Mouse (Mus musculus) T-helper 2 cell (primary cell): ENCODE results near the gene Dctn5.
"Not testable (repeated sequence)": the region's sequence is repeated elsewhere in the genome, so short reads cannot be mapped to it uniquely, and the experiment has no call there.

Source experiments
- in situ Hi-C: fragments of 300-600 bp; cut with MboI, MseI; formaldehyde crosslinking; loops from one replicate; pipeline ENCODE4 v1.15.1; 2025; ENCODE audit warnings: high pct_unique_total_duplicates

Dctn5 gene

DNA sequence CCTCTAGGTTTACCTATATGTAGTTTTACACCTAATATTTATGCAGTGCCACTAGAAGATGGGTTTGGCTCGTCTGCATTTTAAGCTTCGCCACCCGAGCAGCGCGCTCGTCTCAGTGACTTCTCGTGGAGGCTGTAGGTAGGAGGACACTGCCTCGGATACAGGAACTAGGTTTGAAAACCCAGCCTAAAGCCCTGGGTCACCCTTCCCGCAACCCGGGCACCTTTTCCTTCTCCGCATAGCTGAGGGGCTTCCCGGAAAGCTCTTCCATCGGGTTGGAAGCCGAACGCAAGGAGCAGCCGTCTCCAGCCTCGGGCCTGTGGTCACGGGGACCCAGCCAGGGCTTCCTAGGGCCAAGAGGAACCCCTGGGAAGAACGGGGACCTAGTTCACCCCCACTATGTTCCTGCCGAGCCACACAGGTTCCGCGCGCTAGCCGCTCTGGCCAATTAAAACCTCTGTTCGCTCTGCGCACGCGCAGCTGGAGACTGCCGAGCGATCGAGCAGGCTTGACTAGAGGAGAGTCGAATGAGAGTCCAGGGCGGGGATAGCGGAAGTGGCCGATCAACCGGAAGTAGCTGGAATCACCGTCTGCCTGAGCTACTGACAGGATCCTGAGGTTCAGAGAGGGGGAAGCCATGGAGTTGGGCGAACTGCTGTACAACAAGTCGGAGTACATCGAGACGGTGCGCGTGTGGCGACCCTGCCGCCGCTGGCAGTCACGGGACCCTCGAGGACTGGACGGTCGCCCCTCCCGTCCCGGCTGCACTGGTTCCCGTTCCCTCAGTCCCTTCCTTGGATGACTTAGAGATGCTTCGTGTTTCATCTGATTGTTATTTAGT lies at the start of gene Dctn5, which contains the start of gene Palb2:
Gene Dctn5, plus strand, starts transcription at position 545 of the 841 bp plus-strand sequence.
Gene Palb2, minus strand, starts transcription at position 489 of the 841 bp plus-strand sequence.
- in situ Hi-C loops, result loop anchor here (25.0 kb wide), 1 partner anchor 1055 kb away; no protein-coding TSS in a partner anchor

DNA sequence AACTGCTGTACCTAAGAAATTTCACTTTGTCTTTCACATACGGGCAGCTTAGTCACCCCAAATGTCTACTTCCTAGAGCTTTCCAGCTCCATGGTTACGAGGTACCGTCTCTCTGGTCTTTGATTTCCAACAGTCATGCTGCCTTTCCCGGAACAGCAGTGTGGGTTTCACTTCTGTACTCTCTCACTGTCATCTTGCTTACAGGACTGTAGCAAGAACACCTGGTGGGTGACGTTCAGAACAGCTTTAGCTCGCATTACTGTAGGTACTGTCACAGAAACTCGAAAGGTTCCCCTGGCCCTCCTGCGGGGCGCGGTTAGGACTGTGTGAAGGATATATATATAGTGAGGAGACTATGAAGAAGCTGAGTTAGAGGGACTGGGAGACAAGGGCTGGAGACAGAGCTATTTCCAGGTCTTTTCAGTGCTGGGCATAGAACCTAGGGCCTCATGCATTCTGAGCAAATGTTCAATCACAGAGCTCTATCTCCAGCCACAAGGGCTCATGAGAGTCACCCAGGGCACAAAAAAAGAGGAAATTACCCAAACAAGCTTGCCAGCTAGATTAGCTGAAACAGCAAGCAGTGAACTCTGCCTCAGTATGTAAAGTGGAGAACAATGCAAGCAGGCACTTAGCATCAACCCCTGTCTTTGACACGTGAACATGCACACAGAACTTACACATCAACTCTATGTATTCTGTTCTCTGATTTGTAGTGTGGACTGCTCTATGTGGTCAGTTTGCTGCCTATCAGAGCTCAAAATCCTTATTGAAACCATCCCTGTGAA lies 45.5 kb upstream of the Dctn5 start:
- in situ Hi-C loops, result loop anchor here (5.0 kb wide), 1 partner anchor 100 kb away; no protein-coding TSS in a partner anchor

- in situ Hi-C loops, result loop anchor here (10.0 kb wide), 1 partner anchor 900 kb away; no protein-coding TSS in a partner anchor
Observed at GRCm38 (mm10) chr7:122094564-122095330, 38.1 kb upstream of the Dctn5 start.

- in situ Hi-C loops, result loop anchor here (10.0 kb wide), 1 partner anchor 897 kb away; no protein-coding TSS in a partner anchor
Observed at GRCm38 (mm10) chr7:122098009-122098408, 34.8 kb upstream of the Dctn5 start.

GRCm38 (mm10) chr7:122099222-122099621 lies 33.6 kb upstream of the Dctn5 start:
- in situ Hi-C loops, result loop anchor here (10.0 kb wide), 1 partner anchor 896 kb away; no protein-coding TSS in a partner anchor

DNA sequence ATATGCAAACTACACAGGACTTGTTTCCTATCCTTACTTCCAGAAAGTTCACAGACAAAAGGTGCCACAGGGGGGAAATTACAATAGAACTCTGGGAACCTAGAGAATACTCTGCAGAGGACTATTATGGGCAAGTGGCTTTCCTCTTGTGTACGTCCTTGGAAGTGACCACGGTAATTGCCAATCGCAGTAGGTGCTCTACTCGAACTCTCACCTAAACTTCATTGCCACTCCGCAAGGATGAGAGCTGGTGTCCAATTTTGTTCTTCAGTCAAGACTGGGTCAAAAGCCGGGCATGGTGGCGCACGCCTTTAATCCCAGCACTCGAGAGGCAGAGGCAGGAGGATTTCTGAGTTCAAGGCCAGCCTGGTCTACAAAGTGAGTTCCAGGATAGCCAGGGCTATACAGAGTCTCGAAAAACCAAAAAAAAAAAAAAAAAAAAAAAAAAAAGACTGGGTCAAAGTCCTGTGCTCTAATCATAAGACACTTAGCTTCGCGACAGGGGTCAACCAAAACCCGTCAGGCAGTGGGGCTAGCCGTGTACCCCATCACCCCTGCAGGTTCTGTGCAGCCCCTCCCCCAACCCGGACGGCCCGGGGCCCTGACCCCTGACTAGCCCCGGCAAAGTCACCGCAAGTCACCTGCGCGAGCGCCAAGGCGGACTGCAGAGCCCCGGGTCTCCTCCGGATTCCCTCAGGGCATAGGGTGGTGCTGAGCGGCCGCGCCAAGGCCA lies 31.7 kb upstream of the Dctn5 start:
- in situ Hi-C loops, result not testable (repeated sequence)

DNA sequence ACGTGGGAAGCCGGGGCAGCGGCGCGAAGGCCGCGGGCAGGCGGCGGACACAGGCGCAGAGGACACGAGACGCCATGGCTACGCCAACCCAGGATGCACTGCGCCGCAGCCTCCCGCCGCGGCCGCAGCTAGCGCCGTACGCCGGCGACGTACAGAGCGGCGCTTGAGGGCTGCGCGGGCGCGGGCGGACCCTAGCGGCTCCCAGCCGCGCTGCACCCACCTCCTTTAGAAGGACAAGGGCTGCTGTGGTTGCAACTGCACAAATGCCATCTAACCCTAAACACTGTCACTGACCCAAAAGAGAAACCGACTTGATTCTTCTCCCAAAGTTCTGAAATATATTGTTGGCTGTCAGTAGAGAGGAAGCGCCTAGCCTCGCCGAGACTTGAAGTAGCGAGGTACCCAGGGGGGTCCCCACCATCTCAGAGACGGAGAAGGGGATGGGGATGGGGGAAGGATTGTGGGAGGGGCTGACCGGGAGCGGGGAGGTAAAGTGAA lies 31.0 kb upstream of the Dctn5 start, which contains the start of gene Ndufab1:
Gene Ndufab1, minus strand, starts transcription at position 140 of the 498 bp plus-strand sequence.
- in situ Hi-C loops, result no loop called here

DNA sequence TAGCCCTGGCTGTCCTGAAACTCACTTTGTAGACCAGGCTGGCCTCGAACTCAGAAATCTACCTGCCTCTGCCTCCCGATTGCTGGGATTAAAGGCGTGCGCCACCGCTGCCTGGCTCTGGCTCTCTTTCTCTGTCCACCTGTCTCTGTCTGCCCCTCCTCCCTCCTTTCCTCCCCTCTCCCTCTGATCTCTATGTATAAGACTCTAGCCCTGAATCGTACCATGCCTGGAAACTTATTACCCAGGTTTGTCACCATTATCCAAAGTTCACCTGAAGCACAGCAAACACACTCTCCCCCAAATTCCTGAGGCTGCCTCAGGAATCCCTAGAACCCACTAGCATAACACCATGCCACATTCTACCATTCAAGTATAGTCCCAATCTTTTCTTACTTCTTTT lies 24.6 kb upstream of the Dctn5 start:
- in situ Hi-C loops, result no loop called here

GRCm38 (mm10) chr7:122123518-122123917 lies 9.3 kb upstream of the Dctn5 start:
- in situ Hi-C loops, result no loop called here

DNA sequence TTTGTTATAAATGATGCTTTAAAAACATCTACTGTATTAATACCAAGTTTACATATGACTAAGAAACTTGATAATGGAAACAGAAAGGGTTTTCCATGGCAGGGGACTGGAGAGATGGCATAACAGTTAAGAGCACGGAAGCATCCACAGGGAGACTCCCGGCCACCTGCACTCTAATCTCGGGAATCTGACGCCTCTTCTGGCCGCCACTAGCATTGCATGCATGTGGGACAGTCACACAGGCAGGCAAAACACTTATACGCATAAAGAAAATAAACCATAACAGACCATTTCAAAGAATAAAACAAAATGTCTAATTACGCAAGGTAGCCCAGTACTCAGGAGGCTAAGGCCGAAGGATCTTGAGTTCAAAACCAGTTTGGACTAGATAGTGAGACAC lies 7.2 kb upstream of the Dctn5 start:
- in situ Hi-C loops, result loop anchor here (25.0 kb wide), 1 partner anchor 1062 kb away; no protein-coding TSS in a partner anchor

DNA sequence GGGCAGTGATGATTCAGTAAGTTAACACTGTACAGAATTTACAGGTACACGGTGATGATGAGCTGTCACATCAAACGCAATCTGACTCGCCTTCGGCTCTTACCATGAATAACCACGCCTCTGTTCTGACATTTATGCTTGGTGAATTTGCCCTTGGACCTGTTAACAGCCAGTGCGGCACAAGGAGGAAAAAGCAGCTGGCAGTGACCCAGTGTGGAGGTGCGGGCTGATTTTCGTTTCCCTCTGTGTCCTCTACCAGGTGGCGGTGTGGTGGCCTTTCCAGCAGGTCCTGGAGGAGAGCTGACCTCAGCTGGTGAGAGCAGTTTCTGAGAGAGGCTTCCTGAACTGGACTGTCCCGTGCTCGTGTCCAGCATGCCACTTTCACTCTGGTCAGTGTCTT lies 5.9 kb upstream of the Dctn5 start:
- in situ Hi-C loops, result loop anchor here (25.0 kb wide), 1 partner anchor 1060 kb away; no protein-coding TSS in a partner anchor

DNA sequence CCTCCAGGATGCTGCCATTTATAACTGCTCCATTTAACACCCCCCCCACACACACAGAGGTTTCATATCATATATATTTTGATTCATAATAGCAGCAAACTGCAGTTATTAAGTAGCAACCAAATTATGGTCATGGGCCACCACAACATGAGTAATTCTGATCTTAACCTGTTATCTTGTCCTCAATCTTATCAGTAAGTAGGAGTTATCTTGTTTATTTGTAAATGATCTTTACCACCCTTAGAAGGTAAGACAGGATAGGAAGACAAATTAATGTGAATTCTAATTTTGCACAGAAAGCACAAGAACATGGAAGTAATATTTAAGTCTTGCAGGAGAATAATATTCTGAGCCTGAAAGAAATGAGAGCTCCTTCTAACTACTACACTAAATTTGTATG lies 1.0 kb upstream of the Dctn5 start:
- in situ Hi-C loops, result loop anchor here (25.0 kb wide), 1 partner anchor 1055 kb away; no protein-coding TSS in a partner anchor

GRCm38 (mm10) chr7:122133338-122133625 lies 441 bp downstream of the Dctn5 start:
- in situ Hi-C loops, result loop anchor here (25.0 kb wide), 1 partner anchor 1054 kb away; no protein-coding TSS in a partner anchor

GRCm38 (mm10) chr7:122135070-122135469 lies 2.2 kb downstream of the Dctn5 start:
- in situ Hi-C loops, result loop anchor here (25.0 kb wide), 1 partner anchor 1052 kb away; no protein-coding TSS in a partner anchor

DNA sequence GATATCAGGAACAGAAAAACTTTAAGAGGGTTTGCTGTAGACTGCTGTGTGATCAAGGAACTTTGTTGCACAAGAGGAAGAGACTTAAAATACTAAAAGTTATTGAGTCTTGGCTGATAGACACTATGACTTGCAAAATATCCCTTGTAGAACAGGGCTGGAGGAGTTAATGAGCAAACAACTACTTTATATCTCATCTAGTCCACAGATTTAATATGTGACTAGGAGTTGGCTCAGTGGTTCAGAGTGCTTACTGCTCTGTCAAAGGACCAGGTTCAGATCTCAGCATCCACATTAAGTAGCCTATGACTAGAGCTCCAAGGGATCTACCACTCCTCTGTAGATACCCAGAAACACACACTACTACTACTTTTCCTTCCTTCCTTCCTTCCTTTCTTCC lies 4.2 kb downstream of the Dctn5 start:
- in situ Hi-C loops, result loop anchor here (25.0 kb wide), 1 partner anchor 1050 kb away; no protein-coding TSS in a partner anchor

DNA sequence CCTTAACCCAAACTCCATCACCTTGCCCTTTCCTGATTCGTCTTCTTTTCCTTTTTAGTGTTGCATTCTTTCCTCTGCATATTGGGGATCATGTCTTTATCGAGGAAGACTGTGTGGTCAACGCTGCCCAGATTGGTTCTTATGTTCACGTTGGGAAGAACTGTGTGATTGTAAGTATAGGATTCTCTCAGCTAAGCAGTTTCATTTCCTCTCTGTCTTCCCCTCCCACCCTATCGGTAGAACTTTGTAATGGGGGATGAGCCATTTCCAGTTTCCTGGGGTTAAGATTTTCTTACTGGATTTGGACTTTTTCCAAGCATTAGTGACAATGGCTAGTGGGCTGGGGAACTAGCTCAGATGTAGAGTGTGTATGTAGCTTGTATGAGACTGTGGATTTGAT lies 5.3 kb downstream of the Dctn5 start:
- in situ Hi-C loops, result loop anchor here (25.0 kb wide), 1 partner anchor 1049 kb away; no protein-coding TSS in a partner anchor

GRCm38 (mm10) chr7:122140991-122141390 lies 8.2 kb downstream of the Dctn5 start:
- in situ Hi-C loops, result loop anchor here (25.0 kb wide), 1 partner anchor 1046 kb away; no protein-coding TSS in a partner anchor

- in situ Hi-C loops, result no loop called here
Observed at GRCm38 (mm10) chr7:122152473-122152872, 19.6 kb downstream of the Dctn5 start.

DNA sequence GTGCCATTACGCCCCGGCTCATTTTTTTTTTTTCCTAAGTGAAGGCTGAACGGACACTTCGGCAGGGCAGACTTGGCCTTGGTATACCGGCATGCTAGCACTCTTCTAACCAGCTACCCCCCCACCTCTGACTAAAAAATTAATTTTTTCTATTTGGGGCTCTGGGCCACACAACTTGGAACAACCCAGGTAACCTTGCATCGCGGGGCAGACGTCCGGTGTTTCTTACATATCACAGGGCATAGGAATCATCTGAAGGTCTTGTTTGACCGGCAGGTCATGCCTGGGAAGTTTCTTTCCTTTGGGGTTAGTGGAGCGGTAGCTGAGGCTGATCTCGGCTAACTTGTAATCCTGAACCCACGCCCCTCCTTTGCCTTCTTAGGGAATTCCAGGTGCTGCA lies 25.6 kb downstream of the Dctn5 start:
- in situ Hi-C loops, result no loop called here
